Mouse (Mus musculus) T-cell, adult 2 months (primary cell): ENCODE data around the gene Ext2.

ENCODE experiments used
- DNase-seq: peaks from one replicate; pipeline ENCODE4 v3.0.0; 2022; ENCODE audit warnings: low spot score

Gene Ext2

DNA sequence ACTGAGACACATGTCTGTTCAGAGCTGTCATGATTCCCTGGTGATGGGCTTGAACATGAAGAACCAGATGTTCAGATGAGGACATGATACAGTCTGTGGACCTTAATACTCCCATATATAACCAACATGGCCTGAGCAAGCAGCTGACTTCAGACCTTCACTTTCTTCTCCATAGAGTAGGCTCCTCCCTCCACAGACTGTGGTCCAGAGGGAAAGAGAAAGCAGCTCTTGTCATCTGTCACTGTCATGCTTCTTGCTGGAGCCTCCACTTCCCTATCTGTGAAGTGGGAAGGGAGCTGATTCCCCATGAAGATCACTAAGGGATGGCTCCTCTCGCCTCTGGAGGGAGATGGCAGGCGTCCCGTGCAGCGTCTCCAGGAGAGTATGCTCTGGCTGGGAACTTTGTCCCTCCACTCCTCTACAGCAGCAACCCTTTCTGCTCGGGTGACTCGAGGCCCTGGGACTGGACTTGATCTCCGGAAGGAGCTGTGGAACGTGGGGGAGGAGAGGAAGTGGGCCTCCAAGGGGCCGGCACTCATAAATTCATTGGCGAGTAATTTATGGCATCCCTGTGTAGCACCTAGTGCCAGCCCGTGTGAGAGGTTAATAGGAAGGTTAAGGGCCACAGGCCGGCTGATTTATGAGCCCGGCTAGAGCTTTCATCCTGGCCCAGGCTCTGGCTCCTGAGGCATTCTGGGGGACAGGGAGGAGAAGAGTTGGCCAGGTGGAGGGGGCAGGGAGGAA is 197.5 kb downstream of the Ext2 start:
- no peak for DNase-seq

DNA sequence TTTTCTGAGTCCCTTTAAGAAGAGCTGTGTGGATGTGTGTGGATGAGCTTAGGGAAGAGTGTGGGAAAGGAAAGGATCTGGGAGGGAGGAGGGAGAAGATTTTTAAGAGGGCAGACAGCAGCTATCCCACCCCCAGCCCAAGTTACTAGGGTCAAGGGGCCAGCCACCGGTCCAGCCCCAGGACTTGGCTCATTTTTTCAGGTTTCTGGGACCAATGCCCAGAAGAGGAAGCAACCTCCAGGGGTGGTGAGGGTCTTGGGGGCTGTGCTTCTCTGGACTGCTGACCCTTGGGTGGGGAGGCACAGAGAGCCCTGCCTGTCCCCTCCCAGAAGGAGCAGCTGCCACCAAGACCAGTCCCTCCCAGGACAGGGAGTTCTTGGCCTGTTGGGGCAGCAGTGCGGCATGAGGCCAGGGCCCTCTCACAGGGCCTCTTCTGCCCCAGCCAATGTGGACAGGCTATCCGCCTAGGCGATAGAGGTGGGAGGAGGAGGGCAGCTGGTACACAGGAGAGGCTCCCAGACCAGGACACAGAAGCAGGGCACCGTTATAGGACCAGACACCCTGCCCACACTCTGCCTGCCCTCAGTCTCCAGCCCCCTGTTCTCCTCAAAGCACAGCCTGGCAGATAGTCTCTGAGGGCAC is 203.0 kb downstream of the Ext2 start:
- DNase-seq = no peak

DNA sequence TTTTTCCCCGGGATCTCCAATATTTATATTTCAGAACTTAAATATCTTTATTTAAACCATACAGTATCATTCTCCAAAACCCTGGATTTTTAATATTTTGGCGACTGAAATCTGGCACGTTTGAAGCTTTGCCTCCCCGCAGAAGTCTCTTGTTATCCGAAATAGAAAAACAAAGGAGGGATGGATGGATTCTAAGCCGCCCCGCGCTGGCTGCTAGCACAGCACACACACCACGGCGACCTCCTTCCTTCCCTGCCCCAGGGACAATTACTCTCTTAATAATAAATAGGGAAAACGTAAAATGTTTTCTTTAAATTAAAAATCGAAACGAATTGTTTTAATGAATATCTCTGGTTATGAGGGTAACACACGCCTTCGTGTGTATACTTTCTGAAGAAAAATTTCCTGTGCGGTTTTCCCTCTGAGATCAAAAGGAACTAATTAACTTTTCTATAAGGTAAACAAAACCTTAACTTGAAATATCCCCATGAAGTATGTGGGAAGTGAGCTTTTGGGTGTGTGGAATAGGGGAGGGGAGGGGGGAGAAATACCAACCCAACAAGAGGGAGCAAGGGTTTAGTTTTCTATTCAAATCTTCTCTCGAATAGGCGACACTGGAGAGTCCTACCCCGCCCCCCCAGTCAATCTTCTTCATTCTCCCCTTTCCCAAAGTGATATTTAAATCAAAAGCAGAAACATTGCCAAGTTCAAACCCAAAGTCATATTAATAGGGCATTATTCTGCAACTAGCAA is 203.7 kb downstream of the Ext2 start:
- DNase-seq = no peak

DNA sequence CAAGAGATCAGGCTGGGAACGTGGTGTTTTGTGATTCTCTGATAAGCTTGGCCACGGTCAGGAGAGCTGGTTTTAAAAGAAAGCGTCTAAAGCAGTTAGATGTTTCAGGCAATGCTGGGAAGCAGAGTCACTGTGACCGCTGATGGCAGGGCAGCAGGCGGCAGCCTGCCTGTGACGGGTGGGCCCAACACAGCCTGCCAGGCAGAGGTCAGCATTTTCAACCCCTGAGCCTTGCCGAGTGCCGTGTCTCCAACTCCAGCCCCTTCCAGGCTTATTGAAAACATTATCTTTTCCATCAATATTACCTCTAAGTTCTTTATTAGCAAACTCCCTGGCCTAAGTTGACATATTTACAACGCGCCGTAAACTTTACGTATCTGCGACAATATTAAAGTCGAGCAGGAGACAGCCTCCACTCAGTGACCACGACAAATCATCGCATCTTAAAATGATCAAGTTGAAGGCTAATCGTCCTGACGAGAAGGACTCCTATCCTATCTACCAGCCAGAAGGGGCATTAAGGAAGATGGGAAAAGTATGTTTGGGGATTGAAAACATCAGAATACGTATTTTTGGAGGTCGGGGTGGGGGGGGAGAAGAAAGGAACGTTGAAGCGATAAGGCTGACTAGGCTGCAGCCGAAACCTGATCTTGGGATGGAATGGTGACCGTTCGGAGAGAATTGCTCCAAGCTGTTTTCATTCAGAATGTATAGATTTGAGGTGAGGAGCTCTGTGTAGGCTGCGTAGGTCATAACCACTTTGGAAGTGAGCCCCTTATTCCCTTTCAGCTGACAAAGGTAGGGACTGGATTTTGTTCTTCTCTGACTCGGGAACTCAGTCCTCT is 206.3 kb downstream of the Ext2 start:
- no peak for DNase-seq

DNA sequence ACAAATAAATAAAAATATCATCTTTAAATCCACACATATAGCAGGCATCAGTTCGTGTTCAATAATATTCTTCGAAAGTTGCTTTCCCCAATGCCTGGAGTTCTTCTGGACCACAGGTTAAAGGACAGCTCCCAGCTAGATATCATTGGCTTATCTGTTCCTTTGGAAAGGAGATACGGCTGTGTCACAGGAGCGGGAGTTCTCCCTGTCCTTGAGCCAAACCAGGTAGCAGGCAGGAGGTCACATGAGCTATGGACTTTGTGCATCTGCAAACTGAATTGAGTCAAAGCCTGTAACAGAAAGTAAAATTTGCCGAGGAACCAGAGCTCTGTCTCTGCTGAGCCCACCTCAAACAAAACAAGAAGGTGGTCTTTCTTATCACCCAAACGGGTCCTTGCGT is 209.3 kb downstream of the Ext2 start:
- DNase-seq = no peak
